Mouse (Mus musculus) forelimb bud, embryonic 11.5 days (tissue): ENCODE data around the gene Agl.

Experiments
- DNase-seq: peaks from one replicate; pipeline ENCODE4 v3.0.0-alpha.2; 2012; ENCODE audit warnings: low read depth, low spot score

The Agl gene

GRCm38 (mm10) chr3:116694955-116695665, 112.9 kb downstream of the Agl start:
- no peak for DNase-seq

DNA sequence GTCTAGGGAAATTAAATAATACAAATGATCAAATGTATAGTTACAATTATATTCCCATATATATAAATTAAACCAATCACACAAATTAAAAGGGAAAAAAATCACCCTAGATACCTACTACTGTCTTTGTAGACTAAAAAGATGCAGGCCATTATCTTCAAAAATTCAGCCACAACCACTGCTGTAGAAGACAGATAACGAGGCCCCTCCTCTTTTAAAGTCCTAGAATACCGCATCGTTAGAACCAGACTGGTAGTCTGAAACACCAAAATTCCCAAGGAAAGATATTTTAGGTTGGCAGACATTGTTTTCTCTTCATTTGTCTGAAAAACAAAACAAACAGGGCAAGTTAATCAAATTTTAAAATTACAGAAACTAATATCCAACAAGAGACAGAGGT, 113.7 kb downstream of the Agl start:
- DNase-seq = no peak
